Mouse (Mus musculus): Measurements from ENCODE around the gene Setd5.

Setd5 gene

DNA sequence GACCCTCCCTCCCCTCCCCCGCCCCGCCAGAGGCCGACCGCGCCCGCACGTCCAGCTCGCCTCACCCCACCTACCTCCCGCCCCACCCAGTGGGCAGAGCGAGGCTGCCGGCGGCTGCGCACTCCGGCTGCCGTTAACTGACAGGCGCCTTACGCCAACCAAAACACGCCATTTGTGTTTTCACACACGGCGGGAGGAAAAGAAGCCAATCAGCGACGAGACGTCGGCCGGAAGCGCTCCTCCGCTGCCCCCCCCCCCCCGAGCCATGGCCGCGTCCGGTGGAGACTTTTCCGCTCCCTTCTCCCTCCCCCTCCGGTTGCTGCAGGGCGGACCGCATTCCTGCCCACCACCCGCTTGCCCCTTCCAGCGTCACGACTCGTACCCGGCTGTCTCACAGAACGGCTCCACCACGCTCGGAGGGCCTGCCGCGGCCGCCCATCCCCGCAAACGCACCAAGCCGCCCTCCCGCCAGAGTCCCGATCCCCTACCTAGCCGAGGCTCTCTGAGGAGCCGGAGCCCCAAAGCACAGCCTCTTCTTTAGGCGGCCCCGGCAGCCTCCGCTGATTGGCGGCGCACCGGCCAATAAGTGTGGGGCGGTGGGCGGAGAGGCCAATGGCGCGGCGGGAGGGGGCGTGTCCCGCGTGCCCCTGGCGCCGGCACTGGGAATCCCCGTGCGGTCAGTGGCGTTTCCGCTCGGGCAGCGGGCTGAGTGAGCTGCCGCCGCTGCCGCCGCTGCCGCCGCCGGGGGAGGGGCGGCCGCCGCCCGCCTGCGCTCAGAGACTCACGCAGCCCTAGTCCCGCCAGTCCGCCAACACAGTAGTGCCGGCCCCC lies at the start of gene Setd5:
Setd5 (plus strand) TSS at position 680 of the 831 bp plus-strand sequence.
- DNase-seq (ENCODE audit: low read depth, low spot score) = peak; percentile 99

DNA sequence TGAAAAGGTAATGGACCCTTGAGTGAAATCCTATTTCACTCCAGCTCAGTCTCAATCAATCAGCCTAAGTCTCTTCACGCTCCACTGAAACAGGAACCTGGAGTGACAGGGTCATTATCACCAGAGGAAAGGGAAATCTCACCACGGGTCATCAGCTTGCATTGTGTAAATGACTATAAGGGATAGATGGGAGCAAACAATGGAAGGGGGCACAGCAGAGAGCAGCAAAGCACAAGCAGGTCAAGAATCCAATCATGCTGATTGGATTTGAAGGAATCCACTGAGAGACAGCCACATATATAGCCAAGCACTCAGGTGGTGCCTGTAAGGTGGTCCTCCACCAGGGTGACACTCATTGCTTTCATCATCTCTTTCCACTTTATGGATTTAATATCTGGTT lies 49.7 kb upstream of the Setd5 start:
- DNase-seq (ENCODE audit: low read depth, low spot score) = no peak

- DNase-seq (ENCODE audit: low read depth, low spot score) = no peak
These were observed 48.2 kb upstream of the Setd5 start for GRCm38 (mm10) chr6:113029006-113029405.

DNA sequence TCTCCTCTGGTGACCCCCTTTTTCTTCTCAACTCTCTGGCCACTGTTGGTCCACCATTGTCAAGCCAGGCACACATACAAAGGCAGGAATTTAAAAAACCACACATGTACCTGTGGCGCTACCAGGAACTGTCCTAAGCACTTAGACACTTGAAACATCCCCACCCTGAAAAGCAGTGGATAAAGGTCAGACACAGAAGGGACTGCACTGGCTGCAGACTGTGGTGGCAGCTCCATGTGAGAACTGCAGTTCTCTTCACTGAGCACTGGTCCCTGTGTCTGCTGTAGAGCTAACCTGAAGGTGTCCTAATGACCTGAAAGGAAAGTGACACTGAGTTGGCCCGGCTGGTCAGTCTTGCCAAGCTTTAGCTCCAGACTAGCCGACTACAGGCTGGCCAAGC lies 46.6 kb upstream of the Setd5 start:
- no peak for DNase-seq (ENCODE audit: low read depth, low spot score)

DNA sequence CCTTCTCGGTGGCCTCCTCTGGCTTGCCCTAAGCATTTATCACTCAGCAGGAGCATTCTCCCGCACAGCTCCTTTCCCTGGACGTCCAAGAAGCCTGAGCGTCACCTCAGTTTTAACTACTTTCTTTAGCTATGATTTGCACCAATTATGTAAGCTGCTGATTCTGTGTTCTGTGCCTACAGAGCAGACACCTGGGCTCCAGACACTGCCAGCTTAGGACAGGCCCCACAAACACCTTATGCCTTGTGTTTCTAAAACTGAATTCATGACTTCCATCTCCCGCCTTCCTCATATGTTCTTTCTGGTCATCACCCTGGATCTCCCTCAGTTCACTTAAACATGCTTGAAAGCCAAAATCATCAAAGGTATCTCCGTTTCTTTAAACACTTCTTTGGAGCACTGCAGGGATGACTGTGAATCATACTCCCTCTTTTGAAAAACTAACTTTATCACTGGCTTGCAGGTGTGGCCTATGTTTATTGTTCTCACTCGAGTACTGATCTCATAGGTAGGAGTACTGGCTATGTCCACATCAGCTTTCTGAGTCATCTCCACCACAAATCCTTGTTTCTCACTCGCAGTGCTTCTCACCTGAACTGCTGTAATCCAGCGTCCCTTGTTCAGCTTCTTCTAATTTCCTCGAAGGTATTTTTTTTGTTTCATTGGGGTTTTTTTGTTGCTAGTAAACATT lies 46.0 kb upstream of the Setd5 start:
- DNase-seq (ENCODE audit: low read depth, low spot score) = peak; percentile 76

- no peak for DNase-seq (ENCODE audit: low read depth, low spot score)
These were observed 45.0 kb upstream of the Setd5 start for GRCm38 (mm10) chr6:113032121-113032520.

GRCm38 (mm10) chr6:113033185-113033584 lies 44.0 kb upstream of the Setd5 start:
- DNase-seq (ENCODE audit: low read depth, low spot score) = no peak

GRCm38 (mm10) chr6:113034466-113034865 lies 42.7 kb upstream of the Setd5 start:
- DNase-seq (ENCODE audit: low read depth, low spot score) = peak; percentile 50

- no peak for DNase-seq (ENCODE audit: low read depth, low spot score)
These were observed 40.5 kb upstream of the Setd5 start for GRCm38 (mm10) chr6:113036463-113037175.

DNA sequence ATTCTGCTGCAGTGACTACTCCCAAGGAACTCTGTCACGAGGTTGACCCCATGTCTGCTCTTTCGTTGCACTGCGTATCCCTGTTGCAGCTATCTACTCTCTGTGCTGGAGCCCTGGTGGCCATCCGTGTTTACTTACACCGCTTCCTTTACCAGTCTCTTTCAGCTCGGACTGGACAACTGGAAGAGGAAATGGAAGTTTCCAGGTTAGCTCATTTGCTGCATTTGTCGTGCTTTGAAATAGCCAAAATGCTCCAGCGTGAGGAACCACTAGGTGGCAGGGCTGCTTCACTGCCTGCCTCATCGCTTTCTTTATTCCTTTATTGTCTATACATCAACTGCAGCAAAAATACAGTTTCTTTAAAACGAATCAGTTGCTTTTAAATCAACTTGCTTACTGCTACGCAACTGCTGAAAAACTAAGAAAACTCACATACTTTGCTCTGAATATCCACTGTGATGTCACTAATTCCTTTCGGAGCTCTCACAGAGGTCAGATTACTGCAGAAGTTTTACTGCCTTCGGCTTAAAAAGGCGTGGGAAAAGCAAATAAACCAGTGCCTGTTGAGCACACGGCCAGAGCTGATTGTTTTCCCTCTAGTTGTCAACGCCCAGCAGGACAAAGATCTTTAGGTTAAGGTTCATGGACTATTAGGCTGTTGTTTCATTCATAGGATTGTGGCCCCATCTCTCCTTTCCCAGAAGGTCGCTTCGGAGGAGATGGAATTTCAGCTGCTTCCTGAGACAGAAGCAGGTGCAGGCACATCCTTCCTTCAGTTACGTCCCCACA lies 39.0 kb upstream of the Setd5 start:
- peak; percentile 86 for DNase-seq (ENCODE audit: low read depth, low spot score)

DNA sequence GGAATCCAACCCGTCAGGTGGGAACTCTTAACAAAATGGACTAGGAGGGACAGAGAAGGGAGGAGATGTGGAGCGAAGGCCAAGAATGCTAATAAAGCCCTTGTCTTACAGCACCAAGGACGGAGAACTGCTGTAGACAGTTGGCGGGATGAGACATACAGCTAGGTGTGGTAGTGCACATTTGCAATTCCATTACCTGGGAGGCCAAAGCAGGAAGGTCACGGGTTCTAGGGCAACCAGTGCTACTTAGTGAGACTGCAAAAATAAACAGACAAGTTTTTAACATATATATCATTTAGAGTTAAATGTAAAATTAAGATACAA lies 38.5 kb upstream of the Setd5 start:
- DNase-seq (ENCODE audit: low read depth, low spot score) = no peak

- DNase-seq (ENCODE audit: low read depth, low spot score) = no peak
These were observed 36.8 kb upstream of the Setd5 start for GRCm38 (mm10) chr6:113040319-113040718.

DNA sequence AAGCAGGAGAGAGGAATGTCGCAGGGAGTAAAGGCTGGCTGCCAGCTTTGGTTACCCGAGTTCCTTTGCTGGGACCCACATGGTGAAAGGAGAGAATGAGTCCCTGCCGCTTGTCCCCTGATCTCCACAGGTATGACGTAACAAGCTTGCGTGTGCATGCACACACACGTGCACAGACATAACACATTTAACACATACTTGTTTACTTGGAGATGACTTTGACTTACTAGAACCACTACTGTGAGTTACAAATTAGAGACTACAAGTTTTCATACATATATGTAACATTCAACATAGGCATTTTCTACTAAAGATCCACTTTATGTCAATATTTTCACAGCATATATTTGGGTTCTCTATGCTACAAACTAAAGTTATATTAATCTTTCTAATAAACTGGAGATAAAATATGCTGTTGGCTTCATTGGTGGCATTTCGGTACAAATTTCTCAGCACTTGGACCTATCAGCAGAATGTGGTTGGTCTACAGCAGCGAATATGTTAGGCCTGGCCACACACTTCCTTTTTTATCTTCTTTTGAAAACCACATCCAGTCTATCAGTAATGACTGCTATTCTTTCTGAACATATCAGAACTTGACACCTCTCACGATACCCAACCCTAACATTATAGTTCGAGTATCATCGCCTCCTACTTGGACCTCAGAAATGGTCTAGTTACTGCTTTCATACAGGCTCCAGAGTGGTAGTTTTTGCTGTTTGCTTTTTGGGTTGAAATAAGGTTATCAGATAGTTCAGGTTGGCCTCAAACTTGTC lies 35.8 kb upstream of the Setd5 start:
- DNase-seq (ENCODE audit: low read depth, low spot score) = no peak

DNA sequence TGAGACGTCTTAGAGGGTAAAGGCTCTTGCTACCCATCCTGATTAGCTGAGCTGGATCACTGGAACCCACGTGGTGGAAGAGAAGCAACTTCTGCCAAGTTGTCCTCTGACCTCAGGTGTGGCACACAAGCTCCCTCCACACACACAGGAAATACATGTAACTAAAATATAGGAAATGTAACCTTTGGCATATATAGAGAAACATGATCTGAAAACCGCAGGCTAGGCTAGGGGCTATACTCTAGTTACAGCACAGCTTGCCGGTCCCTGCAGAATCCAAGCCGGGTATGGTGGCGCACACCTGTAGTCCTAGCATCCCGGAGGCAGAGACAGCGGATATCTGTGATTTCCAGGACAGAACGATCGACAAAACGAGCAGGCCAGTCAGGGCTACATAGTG lies 31.6 kb upstream of the Setd5 start:
- DNase-seq (ENCODE audit: low read depth, low spot score) = no peak

DNA sequence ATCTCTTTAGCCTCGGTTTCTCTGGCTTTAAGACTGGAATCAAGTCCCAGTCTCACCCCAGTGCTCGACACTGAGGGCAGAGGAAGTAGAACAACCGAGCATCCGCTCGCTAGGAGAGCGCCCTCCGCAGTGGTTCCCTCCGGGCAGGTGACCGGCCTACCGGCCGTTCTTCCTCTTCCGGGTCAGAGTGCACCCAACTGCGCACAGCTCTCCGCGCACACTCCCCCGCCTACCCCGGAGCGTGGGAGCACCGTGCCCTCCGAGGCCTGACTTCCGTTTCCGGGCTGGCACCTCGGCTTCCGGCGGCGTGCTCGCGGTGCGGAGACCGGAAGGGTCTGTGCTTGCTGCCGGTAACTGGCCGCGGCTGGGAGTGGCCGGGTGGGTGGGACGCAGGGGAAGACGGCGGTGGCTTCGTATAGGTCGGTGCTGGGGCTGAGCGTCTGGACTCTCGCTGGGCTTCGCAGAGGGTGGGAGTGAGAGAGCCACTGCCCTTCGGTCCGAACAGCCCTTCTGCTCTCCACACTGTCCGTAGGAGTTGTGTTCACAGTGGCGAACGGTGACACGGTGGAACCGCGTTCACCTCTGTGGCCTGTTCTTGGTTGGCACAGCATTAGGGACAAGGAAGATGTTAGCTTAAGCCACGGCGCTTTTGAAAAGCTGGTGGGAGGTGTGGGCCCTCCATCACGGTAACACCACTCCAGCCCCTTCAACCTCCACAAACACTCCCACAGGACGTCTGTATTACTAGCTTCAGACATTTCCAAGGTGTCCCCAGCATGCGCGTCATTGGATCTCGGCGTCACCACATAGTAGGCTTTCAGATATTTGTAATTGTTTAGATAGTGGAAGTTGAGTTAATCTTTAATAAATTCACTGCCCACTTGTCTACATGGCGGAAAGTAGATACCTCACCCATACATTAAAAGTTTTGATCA lies 30.9 kb upstream of the Setd5 start, which contains the start of gene Thumpd3:
Thumpd3 (plus strand) TSS at position 185 of the 935 bp plus-strand sequence.
- peak; percentile 99 for DNase-seq (ENCODE audit: low read depth, low spot score)

DNA sequence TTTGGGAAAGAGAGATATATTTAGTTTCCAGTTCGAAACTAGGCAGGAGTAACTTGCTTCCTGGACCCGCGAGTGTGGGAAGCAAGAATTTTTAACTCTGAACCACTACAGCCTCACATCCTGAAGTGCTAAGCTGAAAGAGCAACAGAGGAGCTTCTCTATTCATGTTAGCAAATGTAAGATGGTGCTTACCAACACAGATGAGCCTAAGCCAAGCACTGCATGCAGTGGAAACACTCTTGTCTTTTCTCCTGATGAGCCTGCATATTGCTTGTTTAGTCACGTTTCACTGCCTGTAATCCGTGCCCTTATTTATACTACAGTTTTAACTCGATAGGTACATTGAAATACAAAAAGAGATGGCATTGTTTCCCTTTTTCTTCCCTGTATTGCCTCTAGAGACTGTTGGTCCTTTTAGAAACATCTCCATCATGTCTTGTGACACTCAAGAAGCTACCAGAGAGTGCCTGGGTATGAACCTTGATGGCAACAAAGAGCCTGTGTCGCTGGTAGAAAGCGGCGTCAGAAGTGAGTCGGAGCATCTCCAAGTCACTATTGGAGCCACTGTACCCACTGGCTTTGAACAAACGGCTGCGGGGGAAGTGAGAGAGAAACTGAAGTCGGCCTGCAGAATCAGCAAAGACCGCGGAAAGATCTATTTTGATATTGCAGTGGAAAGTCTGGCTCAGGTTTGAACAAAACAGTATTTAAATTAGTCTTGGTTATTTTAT lies 30.0 kb upstream of the Setd5 start:
- no peak for DNase-seq (ENCODE audit: low read depth, low spot score)

DNA sequence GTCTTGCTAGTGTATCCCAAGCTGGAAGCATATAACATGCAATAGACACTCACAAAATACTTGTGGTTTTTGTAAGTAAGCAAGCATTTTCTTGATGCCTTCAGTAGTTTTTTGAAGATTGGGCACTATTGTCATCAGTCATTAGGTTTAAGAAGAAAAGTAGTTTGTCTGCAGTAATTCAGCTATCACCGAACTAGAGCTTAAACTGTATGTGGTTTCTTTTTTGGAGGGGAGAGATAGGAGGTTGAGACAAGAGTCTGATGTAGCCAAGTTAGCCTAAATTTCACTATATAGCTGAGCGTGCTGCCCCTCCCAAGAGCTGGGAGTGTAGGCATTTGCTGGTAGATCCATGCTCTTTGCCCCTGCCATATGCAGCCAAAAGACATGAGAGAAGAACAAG lies 28.8 kb upstream of the Setd5 start:
- DNase-seq (ENCODE audit: low read depth, low spot score) = no peak

- no peak for DNase-seq (ENCODE audit: low read depth, low spot score)
These were observed 28.0 kb upstream of the Setd5 start for GRCm38 (mm10) chr6:113049159-113049558.

DNA sequence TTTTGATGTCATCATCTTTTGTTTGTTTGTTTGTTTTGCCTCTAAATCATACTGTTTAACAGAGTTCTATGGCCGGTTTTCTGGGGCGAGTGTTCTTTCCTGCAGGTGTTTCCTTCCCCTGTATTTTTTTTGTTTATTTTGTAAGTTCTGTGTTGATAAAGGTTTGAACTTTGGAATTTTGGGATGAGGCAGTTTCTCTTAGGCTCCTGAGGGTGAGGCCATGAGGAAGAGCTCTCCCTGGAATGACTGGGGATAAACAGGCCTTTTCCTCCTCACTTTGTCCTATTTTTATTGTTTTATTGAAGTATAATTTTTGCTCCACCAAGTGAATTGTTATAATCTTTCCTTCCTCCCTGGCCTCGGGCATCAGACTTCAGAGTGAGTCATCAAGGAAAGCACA lies 24.2 kb upstream of the Setd5 start:
- no peak for DNase-seq (ENCODE audit: low read depth, low spot score)

Data from brain, adult 2 months (tissue).